Mouse (Mus musculus): ENCODE data around the gene Traip. TPM values are rescaled to one million over a fixed set of nuclear protein-coding genes. Genes with fewer than 3 reads are reported as not detected.

Gene Traip
- polyA plus RNA-seq, 1 experiment: 0.59 TPM

DNA sequence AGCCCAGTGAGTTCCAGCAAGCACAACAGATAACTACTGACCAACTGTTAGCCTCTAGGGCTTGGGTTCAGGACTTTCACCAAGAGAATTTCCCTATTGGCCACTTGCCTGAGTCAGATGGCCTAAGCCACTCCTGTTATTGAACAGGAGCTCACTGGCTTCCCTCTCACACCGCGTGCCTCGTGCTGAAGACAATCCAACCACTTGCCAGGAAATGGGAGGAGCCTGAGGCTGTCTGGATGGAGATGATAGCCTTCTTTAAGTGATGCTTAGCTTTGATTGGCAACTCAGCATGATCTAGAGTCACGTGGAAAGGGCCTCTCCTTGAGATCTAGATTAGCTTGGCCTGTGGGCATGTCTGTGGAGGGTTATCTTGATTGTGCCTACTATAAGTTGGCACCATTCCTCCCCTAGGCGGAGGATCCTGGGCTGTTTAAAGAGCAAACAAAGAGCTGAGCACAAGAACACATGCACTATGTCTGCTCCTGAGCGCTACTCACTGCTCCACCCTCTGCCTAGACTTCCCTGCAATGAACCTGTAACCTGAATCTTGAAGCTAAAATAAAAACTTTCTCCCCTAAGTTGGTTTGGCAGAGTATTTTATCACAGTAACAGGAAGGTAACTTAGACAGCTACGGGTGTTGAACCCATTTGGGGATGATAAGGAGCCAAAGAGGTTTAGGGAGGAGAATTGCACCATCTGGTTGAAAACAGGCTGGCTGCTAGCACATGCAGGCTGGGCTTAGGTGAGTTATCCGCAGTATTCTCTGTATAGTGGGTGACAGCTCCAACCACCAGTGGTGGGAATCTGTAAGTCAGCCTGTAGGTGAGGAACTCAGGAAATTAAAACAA is 22.0 kb downstream of the Traip start:
- DNase-seq (ENCODE audit: low spot score): no peak

DNA sequence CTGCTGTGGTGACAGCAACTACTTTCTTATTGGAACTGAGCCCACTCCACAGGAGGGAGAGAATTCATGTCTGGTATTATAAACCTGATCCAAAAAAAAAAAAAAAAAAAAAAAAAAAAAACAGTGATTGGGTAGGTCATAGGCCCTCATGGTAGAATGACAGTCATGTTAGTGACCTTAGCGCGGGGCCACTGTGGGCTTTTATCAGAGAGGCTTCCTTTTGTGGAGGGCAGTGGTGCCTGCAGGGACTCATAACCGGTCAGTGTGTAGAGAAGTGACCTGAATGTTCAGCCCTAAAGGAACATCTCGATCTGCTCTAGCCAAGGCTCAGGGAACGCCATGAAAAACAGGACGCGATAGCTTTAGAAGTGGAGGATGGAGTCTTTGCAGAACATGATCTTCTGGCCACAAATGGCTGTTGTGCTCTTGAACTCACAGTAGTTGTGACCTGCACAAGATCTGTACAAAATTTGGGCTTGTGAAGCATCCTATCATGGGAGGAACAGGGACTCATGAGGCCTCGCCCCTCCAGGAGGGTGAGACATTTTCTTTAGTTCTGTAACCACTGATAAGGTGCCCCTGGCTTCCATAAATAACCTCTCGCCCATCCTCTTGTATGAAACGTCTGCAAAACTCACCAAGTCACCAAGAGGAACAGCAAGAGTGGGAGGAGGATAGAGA is 24.7 kb downstream of the Traip start:
- DNase-seq (ENCODE audit: low spot score): no peak

DNA sequence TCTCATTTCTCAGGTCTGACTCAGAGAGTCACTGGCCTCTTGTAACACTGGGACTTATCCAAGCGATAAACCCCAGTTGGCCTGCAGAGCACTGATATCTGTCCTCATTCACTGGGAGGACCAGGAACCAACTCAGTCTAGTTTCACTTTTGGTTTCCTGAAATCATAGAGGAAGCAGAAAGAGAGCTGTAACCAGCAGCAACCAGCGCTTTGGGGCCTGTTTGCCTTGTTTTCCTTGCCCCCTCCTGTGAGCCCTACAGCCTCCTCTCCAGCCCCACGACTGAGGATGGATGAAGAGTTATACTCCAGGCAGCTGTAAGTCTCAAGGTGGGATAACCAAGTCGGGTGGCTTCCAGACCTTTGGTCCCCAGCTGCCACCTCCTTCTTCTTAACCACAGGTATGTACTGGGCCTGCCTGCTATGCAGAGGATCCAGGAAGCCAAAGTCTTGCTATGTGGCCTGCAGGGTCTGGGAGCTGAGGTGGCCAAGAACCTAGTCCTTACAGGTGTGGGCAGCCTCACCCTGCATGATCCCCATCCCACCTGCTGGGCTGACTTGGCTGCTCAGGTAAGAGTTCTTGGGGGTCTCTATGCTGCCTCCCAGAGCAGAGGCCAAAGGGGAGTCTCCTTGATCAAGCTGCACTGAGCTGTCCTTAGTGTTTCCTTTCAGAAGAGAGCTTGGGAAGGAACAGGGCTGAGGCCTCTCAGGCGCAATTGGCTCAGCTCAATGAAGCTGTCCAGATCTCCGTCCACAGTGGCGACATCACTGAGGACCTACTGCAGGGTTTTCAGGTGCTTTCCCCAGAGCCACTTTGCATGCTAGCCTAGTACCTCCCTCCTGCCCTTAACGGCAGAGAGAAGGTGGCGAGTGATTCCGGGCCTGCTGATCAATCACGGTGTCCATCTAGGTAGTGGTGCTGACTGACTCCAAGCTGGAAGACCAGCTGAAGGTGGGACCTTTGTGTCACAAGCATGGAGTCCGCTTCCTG is 25.8 kb downstream of the Traip start, which contains the start of gene Uba7:
TSS of gene Uba7 (plus strand) at position 107 of the 988 bp plus-strand sequence.
- DNase-seq (ENCODE audit: low spot score): no peak

- DNase-seq (ENCODE audit: low spot score): no peak
These were observed 28.9 kb downstream of the Traip start for GRCm38 (mm10) chr9:107978815-107979214.

DNA sequence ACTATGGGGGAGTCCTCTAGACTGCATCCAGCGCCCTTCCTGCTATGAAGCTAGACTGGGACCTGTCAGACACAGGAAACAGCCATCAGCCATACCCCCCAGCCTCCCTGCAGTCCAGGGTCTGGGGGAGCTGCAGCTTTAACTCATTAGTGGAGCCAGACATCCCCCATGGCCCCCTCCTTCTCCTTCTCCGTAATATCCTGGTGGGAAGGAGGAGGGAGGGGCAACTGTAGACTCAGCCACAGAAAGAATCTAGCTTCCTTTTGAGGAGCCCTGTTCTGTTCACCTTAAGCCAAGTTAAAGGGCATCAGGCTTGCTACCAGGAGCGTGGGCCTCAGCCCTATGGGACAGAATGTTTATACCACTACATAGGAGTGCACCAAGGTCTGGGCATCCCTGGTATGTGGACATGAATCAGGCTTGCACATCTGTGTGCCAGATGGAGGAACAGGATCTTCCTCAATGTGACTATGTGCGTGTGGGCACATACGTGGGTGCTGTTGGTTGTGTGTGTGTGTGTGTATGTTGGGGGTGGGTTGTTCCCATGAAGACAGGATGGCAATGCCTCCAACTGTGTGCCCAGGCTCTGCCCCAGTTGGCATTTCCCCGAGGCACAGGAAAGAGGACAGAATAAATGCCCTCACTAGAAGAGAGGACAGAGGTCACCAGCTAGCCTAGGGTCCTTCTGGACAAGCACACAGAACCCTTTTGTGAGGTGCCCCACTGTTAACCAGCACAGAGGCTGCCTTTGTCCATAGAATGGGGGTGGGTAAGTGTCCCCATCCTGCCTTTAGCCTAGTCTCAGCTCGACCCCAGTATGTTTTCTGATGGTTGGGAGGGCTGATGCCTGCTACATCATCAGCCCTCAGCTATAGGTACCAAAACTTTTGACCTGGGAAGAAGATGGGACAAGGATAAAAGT is 32.0 kb downstream of the Traip start:
- no peak for DNase-seq (ENCODE audit: low spot score)

GRCm38 (mm10) chr9:107982681-107983346 is 32.9 kb downstream of the Traip start, which contains the start of gene Gm20661:
Gm20661 (plus strand) TSS chr9:107983058.
- DNase-seq (ENCODE audit: low spot score): no peak

DNA sequence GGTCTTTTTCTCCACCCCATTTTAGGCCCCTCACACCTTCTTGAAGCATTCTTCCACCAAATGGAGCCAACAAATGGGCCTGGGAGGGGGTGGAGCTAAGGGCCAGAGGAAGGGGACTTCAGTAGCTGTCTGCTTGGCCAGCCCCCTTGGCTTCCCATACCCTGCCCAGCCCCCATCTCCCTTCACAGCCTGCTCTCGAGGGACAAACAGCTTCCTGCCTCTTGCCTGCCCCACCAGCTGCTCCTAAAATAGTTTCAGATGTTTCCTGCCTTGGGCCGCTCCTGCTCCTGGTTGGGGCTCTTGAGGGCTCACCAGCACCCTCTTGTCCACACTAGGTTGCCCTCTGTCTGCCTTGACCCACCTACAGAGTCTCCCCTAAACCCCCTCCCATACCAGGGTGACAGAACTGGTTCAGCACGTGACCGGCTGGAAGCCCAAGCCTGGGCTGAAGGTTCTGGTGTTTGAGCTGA is 33.5 kb downstream of the Traip start:
- no peak for DNase-seq (ENCODE audit: low spot score)

DNA sequence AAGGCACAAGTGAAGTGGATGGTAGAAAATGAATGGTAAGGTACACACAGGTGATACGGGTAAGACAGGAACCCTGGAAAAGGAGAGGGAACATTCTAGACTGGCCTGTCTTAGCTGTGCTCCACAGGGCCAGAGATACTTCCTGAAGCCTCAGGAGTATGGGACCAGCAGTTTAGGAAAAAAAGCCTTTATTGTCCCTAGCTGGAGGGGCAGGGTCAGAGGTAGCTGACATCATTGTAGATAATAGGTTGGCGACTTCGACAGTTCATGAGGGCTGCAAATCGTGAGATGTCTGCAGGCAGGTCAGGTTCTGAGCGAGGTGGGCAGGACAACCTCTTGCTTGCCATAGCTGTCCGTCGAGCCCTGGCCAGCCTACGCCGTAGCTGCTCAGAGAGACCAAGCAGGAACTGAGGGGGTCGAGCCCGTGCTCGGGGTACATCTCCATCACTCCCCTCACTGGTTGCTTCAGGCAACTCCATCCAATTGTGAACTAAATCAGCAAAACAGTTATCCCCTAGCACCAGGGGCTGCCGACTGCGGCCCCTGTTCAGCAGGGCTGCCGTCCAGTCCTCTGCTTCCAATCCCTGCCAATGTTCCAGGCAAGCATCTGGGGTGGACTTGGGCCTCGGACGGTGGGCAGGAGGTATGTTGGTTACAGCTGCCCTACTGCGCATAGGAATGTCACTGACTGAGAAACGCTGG is 34.3 kb downstream of the Traip start:
- DNase-seq (ENCODE audit: low spot score): no peak

- DNase-seq (ENCODE audit: low spot score): no peak
These were observed 34.8 kb downstream of the Traip start for GRCm38 (mm10) chr9:107984754-107985055.

- DNase-seq (ENCODE audit: low spot score): peak; percentile 83
These were observed 35.5 kb downstream of the Traip start, which contains the start of gene Inka1 for GRCm38 (mm10) chr9:107985131-107986119. Inka1 (minus strand) TSS chr9:107985879.

- peak; percentile 42 for DNase-seq (ENCODE audit: low spot score)
These were observed 36.4 kb downstream of the Traip start for GRCm38 (mm10) chr9:107986376-107986775.

DNA sequence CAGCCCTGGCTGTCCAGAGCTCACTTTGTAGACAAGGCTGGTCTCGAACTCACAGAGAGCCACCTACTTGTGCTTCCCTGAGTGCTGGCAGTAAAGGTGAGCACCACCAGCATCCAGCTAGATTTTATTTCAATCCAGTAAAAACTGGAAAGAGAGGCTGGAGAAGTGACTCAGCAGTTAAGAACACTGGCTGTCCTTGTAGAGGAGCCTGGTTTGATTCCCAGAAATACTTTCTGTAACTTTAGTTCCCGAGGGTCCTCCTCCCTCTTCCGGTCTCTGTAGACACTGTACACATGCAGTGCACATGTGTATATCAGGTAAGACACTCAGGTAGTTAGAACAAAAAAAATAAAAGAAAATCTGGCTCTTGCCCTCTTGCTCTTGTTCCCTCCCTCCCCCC is 38.0 kb downstream of the Traip start:
- no peak for DNase-seq (ENCODE audit: low spot score)

GRCm38 (mm10) chr9:107992197-107992596 is 42.3 kb downstream of the Traip start, which contains the start of gene Cdhr4:
Cdhr4 (plus strand) TSS chr9:107992497.
- no peak for DNase-seq (ENCODE audit: low spot score)

DNA sequence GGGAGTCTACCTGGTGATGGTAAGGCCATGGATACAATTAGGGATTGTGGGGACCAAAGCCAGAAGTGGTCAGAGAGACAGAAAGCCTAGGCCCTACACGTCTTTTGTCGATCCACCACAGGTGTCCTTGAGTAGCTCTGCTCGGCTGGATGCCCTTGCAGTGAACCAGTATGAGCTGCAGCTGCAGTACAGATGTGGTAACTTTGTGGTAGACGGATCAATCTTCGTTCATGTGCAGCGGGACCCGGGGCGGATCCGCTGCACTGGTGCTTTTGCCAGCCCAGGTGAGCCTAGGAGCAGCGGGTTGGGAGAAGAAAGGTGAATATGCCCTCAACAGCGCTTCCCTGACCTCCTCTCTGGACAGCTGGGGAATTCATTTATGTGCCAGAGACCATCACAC is 43.1 kb downstream of the Traip start:
- DNase-seq (ENCODE audit: low spot score): no peak

DNA sequence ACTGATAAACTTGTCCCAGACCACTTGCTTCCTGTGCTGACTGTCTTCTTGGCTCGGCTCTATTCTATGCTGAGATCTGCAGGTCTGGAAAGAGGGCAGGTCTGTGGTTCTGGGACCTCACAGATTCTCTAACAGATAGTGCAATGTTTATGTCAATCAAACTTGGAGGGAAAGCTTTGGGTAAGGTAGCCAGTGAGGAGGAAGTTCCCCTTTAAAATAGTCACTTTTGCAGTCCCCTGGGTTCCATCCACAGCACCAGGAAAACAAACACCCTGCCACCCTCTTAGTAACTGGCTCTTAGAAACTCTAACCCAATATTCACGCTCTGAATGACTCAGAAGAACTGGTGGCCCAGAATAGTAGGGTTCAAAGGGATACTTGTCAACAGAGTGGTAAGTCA is 44.5 kb downstream of the Traip start:
- DNase-seq (ENCODE audit: low spot score): no peak

- no peak for DNase-seq (ENCODE audit: low spot score)
These were observed 45.6 kb downstream of the Traip start for GRCm38 (mm10) chr9:107995513-107995912.

- no peak for DNase-seq (ENCODE audit: low spot score)
These were observed 46.1 kb downstream of the Traip start, which contains the start of gene Gm20662 for GRCm38 (mm10) chr9:107996049-107996448. Gm20662 (plus strand) TSS chr9:107996349.

Data from urinary bladder, adult 2 months (tissue).